Mouse (Mus musculus): ENCODE results near the gene Olfr732.

Olfr732 gene

GRCm38 (mm10) chr14:50284106-50284505 is at the start of gene Olfr732:
Olfr732 (minus strand) TSS chr14:50284206.
- in situ Hi-C loops (cut with MboI, MseI), result no loop called here

- in situ Hi-C loops (cut with MboI, MseI), result no loop called here
Observed at GRCm38 (mm10) chr14:50326661-50327060, 42.7 kb upstream of the Olfr732 start, which contains the start of gene Olfr734. Olfr734 (minus strand) TSS chr14:50326761.

GRCm38 (mm10) chr14:50301422-50301821 is 17.4 kb upstream of the Olfr732 start, which contains the start of gene Olfr733:
Olfr733 (minus strand) TSS chr14:50301522.
- in situ Hi-C loops (cut with MboI, MseI), result no loop called here

- in situ Hi-C loops (cut with MboI, MseI), result no loop called here
Observed at GRCm38 (mm10) chr14:50241766-50242165, 42.2 kb downstream of the Olfr732 start, which contains the start of gene Olfr731. Olfr731 (minus strand) TSS chr14:50241866.

Measured in regulatory T cell (primary cell).